Mouse (Mus musculus) layer of hippocampus, postnatal 36 days (tissue): ENCODE measurements around the gene Psmb2. TPM values are rescaled to one million over a fixed set of nuclear protein-coding genes. Genes with fewer than 3 reads are reported as not detected.

ENCODE experiments used
- DNase-seq, 2 experiments: peaks; one replicate each; pipeline ENCODE4 v3.0.0; 2022
- total RNA-seq, 2 experiments: library from RNA; stranded (reverse); gene quantifications; 2 replicates each; pipeline ENCODE4 v1.2.3; 2021

Gene Psmb2
- total RNA-seq, 2 experiments from 2014 or later, result 103 to 111 TPM

GRCm38 (mm10) chr4:126753268-126754230 is 76.1 kb downstream of the Psmb2 start, which contains the start of the genes Ncdn and AU040320:
TSS of gene Ncdn (minus strand) at chr4:126753438.
TSS of gene AU040320 (plus strand) at chr4:126753544.
- DNase-seq, result peak; percentile 97 to 98

- no peak for DNase-seq
Observed at GRCm38 (mm10) chr4:126754231-126754611, 76.8 kb downstream of the Psmb2 start.

DNA sequence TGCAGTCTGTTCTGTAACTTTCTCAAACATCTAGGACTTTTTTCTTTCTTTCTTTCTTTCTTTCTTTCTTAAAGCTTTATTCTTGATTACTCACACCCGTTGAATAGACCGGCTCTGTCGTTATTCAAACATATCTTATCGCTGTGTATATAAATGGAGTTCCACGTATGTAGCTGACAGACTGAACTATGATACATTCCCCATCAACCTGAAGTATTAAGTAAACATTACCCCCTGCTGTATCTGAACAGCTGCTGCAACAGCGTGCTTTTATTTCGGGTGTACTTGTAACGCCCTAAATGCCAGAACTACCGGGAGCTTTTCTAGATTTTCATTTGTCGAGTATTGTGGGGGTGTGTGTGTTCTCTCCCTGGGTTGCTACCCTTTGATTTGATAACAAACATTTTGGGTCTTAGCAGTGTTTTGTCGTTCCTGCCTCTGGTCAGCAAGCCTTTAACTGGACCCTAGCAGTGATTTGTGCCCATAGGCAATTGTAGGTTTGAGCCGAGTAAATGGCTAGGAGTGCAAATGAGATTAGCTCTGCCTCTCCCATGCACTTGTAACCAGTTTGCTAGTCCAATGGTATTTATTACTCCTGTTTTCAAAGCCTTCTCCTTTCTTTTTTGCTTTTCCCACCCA is 77.4 kb downstream of the Psmb2 start:
- no peak for DNase-seq

GRCm38 (mm10) chr4:126756766-126757165 is 79.3 kb downstream of the Psmb2 start:
- DNase-seq, result peak in 1 of 2 experiments; percentile 45

GRCm38 (mm10) chr4:126758299-126758698 is 80.9 kb downstream of the Psmb2 start:
- DNase-seq, result no peak

Other genes starting within 250 kb of the Psmb2 start
- 10 to 100 TPM; 37.5 to 45.4 TPM for gene Ago3, start 248.1 kb upstream of the Psmb2 start, total RNA-seq
- gene Ago1, start 209.0 kb upstream of the Psmb2 start, total RNA-seq, result 10 to 100 TPM; 60.0 to 60.5 TPM
- gene Ago4, start 144.2 kb upstream of the Psmb2 start, total RNA-seq, result 1 to 10 TPM; 8.5 to 9.6 TPM
- gene Clspn, start 120.7 kb upstream of the Psmb2 start, total RNA-seq, result 1 to 10 TPM in 1 of 2 experiments, under 1 TPM in 1; 0.58 to 1.3 TPM
- gene 5730409E04Rik, start 67.8 kb upstream of the Psmb2 start, total RNA-seq, result 10 to 100 TPM; 62.2 to 74.0 TPM
- gene Tfap2e, start 58.6 kb downstream of the Psmb2 start, total RNA-seq, result not detected
- 1,000 to 10,000 TPM; 1,851 to 1,927 TPM for gene Ncdn, start 75.8 kb downstream of the Psmb2 start, total RNA-seq
- 10 to 100 TPM; 65.6 to 66.1 TPM for gene AU040320, start 75.9 kb downstream of the Psmb2 start, total RNA-seq